Mouse (Mus musculus) cerebellum, postnatal 36 days (tissue): ENCODE data around the gene Cish.
A peak's percentile ranks its signal among the peaks of the same experiment; 100 is the strongest.

Source experiments
- DNase-seq, 2 experiments: peaks; one replicate each; pipeline ENCODE4 v3.0.0; 2021 to 2022; ENCODE audit warnings: mixed read lengths in 2 of 2

The Cish gene

DNA sequence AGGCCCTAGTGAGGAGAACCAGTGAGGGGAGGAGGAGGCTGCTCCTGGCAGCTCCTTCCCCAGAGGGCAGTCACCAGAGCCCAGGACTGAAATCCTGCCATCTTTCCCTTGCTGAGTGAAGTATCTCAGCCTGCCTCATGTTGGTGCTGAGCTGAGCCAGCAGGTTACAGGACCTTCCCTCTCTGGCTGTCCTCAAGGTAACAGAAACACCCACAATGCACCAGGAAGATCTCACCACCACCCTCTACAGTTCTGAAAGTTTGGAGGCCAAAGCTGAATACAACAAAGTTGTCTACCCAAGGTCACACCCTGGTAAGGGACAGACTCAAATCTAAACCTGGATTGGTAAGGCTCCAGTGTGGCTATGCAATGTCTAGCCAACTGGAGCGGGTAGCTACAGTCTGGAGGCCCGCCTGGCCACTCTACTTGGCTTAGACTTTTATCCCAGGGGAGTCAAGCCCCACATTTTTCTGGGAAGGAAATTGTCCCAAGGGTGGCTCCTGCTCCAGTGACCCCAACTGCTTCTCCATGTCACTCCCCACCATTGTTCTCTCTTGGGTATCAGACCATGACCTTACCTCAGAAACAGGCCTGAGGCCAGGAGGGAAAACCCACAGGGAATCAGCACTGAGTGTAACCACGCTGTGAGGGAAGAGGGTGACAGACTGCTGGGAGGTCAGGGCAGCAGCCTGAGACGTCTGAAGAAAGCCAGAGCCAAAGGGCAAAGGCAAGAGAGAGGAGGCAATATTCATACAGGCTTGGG lies 29.2 kb downstream of the Cish start:
- DNase-seq, result no peak

DNA sequence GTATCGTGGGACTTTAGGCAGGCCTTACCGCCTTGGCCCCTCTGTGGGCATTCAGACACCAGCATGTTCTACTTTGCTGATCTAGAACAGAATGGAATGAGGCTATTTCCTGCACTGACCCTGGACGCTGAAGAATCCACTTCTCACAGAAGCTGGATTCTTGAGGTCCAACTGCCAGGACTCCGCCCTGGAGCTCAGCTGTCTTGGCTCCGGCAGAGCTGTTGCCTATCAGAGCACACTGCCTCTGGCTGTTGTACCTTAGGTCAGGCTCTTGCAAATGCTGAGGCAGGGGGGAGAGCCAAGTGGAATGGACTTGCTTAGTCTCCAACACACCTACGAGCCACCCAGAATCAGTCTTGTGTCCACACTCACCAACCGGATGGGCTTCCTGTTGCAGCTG lies 30.1 kb downstream of the Cish start:
- DNase-seq, result no peak

DNA sequence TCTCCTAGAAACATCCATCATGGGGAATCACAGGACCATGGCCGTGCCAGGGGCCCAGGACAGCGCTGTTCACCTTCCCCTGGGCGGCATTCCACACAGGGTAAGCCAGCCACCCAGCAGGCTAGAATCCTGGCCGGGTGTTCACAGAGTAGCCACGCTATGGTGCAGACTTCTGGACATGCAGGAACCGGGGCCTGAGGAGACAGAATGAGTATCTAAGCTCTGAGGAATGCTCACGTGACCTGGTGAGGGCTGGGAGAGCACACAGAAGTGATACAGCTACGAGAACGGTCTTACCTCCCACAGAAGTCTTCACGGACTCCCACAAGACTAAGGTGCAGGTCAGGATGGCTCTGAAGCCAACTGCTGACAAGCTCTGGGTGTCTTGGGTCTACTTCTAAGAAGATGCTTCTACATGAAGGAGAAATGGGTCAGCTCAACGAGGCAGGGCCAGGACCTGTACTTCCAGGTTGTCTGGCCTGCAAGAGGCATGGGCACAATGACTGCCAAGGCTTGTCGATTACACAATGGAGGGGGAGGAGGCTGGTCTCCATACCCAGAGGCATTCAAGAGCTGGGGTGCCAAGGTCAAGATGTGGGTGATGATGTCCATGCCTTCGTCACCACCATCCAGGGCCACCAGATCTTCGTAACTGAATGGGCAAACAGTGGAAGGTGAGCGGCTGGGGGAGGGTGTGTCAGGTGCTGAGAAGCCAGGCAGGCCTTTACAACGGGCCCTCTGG lies 32.2 kb downstream of the Cish start:
- DNase-seq, result no peak

DNA sequence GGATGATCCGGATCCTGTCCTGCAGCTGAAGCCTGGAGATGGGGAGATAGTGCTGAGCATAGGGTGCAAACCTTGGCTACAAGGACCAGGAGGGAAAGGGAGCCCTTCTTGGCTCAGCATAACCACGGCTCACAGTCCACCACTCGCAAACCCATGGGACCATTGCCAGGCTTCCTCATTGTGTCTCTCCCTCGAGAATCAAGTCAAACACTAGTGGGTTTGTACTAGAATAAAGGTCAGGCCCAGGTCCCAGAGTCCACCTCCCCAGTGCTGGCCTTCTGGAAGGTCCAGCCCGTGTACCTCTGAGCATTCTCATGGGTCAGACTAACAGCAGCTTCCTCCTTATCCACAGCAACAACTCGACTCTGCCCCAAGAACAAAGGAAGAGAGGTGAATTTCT lies 35.0 kb downstream of the Cish start:
- no peak for DNase-seq

DNA sequence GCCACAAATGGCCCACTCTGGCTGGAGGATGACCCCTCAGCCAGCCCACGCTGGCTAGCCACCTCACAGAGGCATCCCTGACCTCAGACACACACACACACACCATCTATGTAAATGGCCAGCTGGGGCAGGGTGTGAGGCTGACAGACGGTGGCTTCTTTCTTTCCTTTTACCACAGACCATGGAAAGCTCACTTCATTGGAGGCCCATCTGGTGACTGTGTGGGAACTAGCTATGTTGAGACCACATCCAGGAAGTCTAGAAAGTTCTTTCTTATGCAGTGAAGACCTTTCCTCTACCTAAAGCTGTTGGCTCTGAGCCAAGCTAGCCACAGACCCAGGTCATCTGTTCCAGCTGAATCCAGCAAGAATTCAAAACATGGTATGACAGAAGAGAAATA lies 37.9 kb downstream of the Cish start:
- DNase-seq, result no peak

DNA sequence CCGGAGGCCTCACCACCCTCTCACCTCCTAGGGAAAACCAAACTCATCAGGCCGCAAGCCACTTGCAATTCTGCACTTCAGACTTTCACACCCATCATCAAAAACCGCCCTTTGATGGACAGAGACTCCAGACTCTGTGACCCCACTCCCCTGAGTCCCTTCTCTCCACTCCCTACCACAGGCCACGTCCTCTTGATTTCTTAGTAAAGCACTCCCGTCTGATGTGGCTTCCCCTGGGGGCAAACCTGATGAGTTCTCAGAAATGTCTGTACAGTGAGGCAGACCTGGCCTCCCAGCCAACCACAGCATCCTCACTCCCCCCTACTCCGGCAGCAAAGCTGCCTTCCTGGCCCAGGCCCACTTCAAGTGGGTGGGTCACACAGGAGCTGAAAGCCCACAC lies 38.5 kb downstream of the Cish start:
- no peak for DNase-seq

DNA sequence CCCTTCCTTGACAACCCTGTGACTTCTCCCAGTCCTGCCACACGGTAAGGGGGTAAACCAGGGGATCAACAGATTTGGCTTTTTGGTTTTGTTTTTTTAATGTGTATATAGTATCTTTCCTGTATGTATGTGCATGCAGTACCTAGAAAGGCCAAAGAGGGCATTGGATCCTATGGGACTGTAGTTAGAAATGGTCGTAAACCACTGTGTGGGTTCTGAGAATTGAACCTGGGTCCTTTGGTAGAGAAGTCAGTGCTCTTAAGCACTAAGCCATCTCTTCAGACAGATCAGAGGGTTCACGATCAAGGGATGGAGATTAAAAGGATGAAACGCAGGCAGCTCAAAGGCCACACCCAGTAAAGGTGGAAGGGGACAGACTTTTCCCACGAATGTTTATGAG lies 39.2 kb downstream of the Cish start:
- no peak for DNase-seq

DNA sequence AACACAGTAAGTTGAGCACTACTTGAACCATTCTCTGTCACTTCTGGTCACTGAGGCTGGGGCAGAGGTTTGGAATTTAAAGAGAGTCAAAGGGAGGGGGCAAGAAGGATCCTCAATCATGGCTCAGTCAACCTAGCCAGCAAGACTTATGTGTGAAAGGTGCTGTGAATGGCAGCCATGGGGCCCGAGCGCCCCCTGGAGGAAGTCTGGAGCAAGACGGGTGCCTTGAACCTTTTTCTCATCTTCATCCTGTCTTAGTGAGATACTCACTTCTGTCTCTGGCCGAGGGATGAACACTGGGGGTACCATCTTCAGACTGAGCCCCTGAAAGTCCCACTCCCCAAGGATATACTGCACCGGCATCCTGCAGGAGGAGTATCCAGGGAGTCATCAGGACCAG lies 40.1 kb downstream of the Cish start:
- peak; percentile 82 for DNase-seq

DNA sequence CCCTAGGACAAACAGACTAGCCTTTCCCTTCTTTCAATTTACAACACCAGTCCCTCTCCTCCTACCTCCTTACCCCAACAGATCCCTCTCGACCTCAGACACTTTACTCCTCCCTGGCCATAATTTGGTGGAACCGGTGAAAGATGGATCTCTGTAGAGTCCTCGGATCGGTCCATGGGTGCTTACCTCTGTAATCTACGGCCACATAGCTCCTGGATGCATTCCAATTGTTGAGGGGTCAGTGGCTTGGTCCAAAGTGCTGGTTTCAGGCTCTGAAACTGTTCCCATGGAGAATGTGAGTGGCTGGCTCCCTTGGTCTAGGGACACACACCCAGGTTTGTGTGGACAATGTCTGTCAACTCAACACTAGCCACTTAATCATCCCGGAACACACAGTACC lies 40.6 kb downstream of the Cish start:
- no peak for DNase-seq

DNA sequence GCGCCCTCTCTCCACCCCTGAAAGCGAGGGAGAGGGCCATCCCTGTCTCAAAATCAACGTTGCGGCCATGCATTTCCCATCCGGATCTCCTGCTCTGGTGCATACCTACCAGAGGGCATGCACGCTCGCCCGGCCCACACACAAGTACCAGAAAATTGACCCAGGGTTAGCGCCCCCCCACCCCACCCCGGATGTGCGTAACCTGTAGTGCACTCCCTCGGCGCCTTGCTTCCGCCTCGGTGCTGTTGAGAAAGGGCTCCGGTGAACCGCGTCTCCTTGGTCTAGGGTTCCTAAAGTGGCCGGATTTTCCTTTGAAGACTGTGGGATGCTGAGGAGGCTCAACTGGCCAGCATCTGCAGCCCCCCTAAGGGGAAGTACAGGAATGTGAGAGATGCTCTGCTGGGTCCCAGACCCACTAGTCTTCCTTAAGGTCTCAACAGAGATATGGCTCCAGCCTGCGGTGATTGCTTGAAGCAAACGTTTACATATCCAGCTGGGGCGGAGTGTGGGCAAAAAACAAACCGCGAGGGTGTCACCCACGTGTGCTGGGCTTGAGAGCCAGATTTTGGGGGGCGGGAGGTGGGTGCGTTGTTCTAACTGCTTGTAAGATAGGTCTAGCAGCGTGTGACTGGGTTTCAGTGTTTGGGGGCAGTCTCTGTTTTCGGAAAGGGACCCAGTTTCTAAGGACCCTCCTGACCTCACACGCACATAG lies 42.5 kb downstream of the Cish start, which contains the start of gene Hemk1:
Gene Hemk1, minus strand, starts transcription at position 179 of the 712 bp plus-strand sequence.
- DNase-seq, result peak; percentile 79 to 83

DNA sequence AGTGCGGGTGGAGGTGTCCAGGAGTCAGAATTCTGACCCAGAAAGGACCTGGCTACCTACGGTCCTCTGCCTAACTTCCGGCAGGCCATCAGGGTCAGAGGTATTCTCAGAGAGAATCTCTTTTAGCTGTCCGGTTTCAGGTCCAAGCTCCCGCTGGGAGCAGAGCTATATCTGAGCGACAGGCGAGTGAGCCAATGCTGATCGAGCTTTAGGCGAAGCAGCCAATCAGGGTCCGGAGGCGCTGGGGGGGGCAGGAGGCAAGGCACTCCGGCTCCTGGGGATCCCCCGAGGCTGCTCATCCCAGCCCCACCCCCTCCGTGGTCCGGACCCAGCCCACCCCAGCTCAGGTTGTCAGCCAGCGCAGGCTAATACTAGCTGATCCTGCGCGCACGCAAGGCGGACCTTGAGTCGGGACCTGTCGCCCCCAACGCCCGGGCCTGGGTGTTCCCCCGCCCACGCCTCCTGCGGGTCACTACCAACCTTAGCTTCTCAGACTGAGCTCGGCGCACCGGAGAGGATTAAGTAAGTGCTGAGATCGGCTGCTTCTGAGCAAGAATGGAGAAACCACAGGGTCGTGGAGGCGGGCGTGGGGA lies 44.5 kb downstream of the Cish start, which contains the start of gene 6430571L13Rik:
Gene 6430571L13Rik, plus strand, starts transcription at position 336 of the 593 bp plus-strand sequence.
- peak; percentile 97 to 98 for DNase-seq

DNA sequence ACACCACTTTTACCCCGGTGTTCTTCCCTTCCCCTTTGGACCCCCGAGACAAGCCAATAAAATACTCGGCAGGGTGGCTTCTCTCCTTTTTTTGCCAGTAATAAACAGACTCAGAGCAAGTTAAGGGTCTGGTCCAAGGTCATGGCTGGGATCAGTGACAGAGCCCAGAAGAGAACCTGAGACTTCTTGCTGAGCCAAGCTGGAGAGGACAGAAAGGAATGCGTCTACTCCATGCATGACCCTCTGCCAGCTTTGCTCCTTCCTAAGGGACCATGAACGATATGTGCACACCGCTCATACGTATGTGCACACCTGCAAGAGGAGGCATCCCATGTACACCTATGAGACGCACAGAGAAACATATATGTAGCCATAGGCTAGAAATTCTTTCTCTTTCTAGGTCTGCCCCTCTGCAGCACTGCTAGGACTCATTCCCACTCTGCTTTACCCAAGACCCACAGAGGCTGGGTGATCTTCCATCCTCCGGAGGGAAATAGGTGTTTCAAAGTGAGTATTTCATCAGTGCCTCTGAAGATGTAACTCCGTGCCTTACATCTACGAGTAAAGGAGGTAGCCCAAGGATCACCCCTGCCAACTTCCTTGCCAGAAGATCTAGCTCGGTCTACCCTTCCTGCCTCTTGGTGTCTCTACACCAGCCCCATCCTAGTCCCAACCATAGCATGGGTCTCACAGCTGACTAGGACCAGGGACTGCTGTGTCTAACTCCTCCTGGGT lies 45.3 kb downstream of the Cish start:
- DNase-seq, result peak in 1 of 2 experiments; percentile 52

DNA sequence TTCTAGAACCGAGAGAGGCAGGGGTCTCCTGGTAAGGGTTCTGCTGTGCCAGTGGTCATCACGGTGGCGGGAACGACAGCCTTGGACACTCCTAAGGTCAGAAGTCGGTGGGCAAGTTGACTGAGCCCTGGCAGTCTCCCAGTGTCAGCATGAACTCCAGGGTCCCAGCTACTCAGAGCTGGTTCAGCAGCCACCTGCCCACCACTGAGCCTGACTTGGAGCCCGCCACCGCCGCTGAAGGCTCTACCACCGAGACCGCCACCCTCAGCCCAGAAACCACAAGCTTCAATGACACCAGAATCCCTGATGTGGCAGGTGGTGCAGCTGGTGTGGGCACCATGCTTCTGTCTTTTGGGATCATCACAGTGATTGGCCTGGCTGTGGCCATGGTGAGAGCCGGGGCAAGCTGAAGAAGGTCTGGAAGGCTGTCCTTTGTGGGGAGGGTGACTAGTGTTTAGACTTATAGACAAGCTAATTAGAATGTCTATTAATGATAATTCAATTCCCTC lies 46.4 kb downstream of the Cish start:
- DNase-seq, result no peak

DNA sequence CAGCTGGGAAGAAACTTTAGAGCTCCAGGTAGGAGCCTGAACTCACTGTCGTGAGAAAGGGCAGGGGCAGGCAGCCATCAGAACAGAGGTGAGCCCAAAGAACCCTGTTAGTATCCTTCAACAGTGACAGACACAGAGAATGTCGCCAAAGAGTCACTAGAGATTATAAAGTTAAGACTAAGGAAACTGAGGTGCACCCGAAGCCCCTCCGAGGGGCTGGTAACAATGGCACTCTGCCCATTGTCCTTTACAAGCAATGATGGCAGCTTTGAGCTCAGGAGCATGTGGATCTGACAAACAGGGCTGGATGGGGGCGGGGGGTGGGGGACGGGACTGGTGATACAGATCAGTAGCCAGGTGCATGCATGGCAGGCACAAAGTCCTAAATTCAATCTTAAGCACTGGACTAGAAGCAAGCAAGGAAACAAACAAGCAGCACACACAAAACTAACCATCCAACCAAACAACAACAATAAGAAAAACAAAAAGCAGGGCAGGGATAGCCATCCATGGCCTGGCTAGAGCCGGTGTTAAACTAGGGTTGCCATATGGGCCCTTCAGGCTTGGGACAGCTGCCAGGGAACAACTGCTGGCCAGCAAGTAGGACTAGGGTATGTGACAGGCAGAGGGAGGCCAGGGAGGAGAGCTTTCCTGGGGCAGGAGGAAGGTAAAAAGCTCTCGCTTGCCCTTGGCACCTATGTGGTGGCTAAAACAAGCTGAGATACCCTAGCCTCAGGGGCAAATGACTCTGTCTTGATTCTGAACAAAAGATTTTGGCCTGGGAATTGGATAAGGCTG lies 47.5 kb downstream of the Cish start:
- DNase-seq, result peak; percentile 96

DNA sequence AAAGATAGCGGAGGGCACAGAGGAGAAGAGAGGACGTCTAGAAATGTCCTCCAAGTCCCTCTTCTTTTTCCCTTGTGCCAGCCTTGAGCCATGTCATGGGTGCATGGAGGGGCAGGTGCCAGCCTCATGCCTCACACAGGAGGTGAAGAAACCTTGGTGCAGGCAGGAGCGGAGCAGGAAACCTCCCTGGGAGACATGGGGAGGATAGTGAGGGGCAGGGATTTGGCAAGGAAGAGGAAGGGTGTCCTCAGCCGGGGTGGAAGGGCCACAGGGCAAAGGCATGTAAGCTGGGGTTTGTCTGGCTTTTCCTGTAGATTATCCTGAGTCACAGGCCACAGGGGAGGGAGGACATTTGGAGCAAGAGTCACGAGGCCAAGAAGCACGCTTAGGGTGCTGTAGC lies 48.2 kb downstream of the Cish start:
- DNase-seq, result peak in 1 of 2 experiments; percentile 34

DNA sequence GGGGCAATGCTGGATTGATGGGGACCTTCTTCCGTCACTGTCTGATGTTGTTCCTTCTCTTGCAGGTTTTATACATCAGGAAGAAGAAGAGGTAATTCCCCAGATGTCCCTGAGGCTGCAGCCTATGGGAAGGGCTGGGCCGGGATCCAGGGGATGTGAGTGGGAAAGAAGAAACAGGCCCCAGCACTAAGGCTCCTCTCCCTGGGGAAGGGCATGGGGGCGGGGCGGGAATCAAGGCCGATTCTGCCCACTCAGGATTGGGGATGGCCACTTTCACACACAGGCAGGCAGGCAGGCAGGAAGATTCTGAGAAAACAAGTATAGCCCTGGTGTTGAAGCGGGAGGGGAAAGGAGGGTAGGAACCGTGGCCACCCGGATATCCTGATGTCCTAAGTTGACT lies 50.3 kb downstream of the Cish start:
- no peak for DNase-seq

DNA sequence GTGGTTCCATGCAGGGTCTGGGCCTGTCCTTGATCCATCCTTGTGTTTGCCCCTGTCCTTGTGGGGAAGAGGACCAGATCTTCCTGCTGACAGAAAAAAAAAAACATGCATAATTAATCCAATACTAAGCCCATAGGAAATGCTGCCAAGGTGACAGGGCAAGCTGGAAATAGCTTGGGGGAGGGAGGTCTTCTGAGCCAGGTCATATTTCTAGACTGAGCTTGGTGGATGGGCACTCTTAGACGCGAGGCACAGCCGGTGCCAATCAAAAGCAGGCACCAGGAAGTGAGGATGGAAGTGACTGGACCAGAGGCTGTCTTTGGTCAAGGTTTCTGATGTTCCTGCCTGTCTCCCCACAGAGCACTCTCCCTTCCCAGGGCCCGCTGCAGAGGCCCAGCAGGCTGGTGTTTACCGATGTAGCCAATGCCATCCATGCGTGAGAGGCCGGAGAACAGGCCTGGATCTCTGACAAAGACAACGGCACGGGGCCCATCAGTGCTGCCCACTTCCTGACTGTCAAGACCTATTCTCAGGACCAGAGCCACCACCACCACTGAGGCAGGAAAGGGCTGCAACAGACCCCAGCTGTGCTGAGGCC lies 51.9 kb downstream of the Cish start:
- DNase-seq, result peak; percentile 49 to 52

DNA sequence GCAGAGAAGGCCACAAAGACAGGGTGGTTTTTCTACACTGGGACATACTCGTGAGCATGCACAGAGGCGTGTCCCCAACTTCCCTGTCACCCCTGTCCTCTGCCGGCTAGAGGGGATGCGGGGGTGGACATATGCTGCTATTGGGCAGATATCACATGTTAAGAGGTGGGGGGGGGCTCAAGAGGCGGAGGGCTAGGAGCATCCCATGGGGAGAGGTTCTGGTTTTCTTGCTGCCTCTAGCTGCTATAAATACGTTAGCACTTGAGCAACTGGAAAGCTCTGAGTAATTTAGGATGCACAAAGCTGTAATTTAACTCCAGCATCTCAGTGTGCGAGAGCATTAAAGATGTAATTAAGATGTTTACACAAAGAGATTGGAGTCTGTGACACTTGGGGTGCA lies 53.5 kb downstream of the Cish start:
- no peak for DNase-seq
